Mouse (Mus musculus): ENCODE results near the gene Kcnb1. TPM values are rescaled to one million over a fixed set of nuclear protein-coding genes. Genes with fewer than 3 reads are reported as not detected.

The Kcnb1 gene
- polyA plus RNA-seq, 1 experiment from 2014 or later = 0.16 TPM

DNA sequence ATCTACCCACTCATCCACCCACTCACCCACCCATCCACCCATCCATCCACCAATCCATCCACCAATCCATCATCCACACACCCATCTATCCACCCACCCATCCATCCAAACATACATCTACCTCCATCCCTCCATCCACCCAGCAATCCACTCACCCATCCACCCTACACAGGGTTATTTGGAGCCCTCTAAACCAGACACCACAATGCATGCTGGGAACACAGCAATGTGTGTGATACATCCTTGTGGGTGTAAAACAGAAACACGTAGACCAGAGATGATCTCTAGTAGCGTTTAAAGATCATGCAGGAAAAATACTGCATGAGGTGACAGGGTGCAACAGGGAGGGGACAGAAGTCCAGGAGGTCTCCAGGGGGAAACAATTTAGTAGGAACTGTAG, 4.5 kb downstream of the Kcnb1 start:
- H3K36me3 ChIP-seq = no peaks in the 10 kb centered on the region
- no peak for DNase-seq
- H3K4me3 ChIP-seq (replicated peaks) = no peak overlapping the region
- H3K4me1 ChIP-seq (replicated peaks) = peaks cover 14% of the 10 kb centered on the region
- 0 out of 2 replicates have a peak, but pooled peaks cover 4% of the 10 kb centered on the region for H3K9me3 ChIP-seq (replicated peaks)
- H3K27ac ChIP-seq = no peak overlapping the region
- no peak overlapping the region for H3K4me2 ChIP-seq
- 54% methylated on average over 2 of the region's 2 CpGs for WGBS (ENCODE audit: insufficient replicate concordance)
- no peak for ATAC-seq (ENCODE audit: low read depth)
- peaks cover 54% of the 10 kb centered on the region for H3K27me3 ChIP-seq
- no peak overlapping the region for H3K9ac ChIP-seq

DNA sequence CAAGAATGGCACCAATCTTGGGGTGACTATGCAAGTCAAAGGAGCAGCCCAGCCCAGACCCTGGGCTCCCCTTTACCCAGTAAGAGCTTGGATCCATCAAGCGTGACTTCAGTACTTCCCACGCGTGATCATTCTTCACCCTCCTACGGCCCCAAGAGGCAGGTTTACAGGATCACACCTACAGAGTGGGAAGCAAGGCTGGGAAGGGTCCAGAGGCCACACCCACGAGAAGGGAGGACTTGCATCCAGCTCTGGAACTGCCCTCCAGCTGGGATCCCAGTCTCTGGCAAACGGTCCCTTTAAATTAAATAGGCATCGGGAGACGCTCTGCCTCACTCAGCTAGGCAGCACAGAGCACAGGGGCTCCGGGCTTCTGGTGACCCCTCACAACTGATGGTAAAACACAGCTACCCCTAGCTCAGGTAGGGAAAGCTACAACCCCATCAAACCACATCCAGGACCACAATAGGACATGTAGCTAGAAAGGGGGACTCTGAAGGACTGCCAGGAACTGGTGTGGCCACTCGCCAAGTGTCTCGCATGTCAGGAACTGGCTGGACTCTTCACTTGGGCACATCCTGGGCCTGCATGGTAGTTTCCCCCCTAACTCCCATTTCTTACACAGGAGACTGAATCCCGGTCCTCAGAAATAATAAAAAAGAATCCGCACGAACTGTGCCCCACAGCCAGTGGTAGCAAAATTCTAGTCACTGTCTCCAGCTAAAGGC, 8.1 kb downstream of the Kcnb1 start:
- no peak for DNase-seq

DNA sequence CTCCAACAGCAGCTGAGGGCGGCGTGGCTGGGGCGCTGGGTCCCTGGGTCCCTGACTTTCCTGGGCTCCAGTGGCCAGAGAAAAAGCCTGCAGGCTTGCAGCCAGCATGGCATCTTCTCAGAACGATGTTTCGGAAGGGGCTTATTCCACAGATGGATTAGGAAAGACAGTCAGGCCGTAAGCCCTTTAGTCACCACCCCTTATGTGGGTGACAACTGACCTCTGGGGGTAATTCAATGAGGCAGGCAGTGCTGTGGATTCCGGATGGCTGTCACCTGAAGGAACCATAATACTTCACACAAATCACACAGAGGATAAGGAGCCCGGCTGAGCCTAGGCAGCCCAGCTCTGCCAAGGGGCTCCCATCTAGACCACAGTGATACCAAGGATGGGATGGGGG, 8.9 kb downstream of the Kcnb1 start:
- Histone ChIP-seq H3K4me1 (replicated peaks) (no peaks in the 10 kb centered on the region), H3K27me3 (peaks cover 11% of the 10 kb centered on the region), H3K9me3 (replicated peaks) (0 out of 2 replicates have a peak, but pooled peaks cover 4% of the 10 kb centered on the region), H3K36me3 (no peaks in the 10 kb centered on the region), H3K4me3 (replicated peaks) (no peak overlapping the region), H3K27ac (no peak overlapping the region), H3K4me2 (no peak overlapping the region), H3K9ac (no peak overlapping the region)
- DNase-seq (no peak), ATAC-seq (ENCODE audit: low read depth) (no peak)
- WGBS (ENCODE audit: insufficient replicate concordance) = 59% methylated on average over 8 of the region's 8 CpGs

More for the DNA sequence above, 8.1 kb downstream of the Kcnb1 start:
- Histone ChIP-seq H3K4me2 (no peak overlapping the region), H3K27ac (no peak overlapping the region), H3K4me1 (replicated peaks) (no peaks in the 10 kb centered on the region), H3K9ac (no peak overlapping the region), H3K27me3 (peaks cover 18% of the 10 kb centered on the region), H3K4me3 (replicated peaks) (no peak overlapping the region), H3K36me3 (no peaks in the 10 kb centered on the region), H3K9me3 (replicated peaks) (0 out of 2 replicates have a peak, but pooled peaks cover 4% of the 10 kb centered on the region)
- 69% methylated on average over 14 of the region's 14 CpGs for WGBS (ENCODE audit: insufficient replicate concordance)
- no peak for ATAC-seq (ENCODE audit: low read depth)

DNA sequence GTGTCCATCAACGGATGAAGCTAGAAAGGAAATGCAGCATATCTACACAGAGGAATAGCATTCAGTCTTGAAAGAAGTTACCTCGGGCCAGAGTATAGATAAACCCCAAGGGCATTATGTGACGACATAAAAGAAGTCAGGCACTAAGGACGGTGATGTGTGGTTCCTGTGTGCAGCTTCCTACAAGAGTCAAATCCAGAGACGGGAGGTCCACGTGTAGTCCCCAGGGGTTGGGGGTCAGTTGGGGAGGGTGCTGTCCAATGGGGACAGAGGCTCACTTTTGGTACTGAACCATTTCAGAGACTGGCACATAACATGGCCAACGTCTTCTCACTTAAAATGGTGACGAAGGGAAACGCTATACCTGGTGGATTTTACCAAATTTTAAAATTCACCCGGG, 10.7 kb downstream of the Kcnb1 start:
- 0 out of 2 replicates have a peak, but pooled peaks cover 1% of the 10 kb centered on the region for H3K27me3 ChIP-seq
- no peak overlapping the region for H3K27ac ChIP-seq
- no peak overlapping the region for H3K9ac ChIP-seq
- H3K4me2 ChIP-seq = no peak overlapping the region
- no peak for DNase-seq
- WGBS (ENCODE audit: insufficient replicate concordance) = 64% methylated on average over 10 of the region's 10 CpGs
- no peaks in the 10 kb centered on the region for H3K4me1 ChIP-seq (replicated peaks)
- no peaks in the 10 kb centered on the region for H3K36me3 ChIP-seq
- no peak overlapping the region for H3K4me3 ChIP-seq (replicated peaks)
- 0 out of 2 replicates have a peak, but pooled peaks cover 4% of the 10 kb centered on the region for H3K9me3 ChIP-seq (replicated peaks)
- no peak for ATAC-seq (ENCODE audit: low read depth)

DNA sequence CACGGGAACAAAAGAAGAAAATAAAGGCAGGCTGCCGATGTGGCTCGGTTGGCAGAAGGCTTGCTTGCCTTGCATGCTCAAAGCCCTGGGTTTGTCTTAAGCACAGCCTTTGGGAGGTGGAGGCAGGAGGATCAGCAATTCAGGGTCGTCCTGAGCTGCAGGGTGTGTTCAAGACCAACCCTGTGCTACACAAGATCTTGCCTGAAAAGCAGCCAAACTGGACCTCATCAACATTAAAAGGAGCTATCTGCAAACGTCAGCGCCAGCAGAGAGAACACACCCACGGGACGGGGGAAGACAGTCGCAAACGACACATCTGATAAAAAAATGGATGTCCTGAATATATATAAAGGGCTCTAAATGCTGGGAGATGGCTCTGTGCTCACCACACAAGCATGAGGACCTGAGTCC, 12.7 kb downstream of the Kcnb1 start:
- H3K4me2 ChIP-seq = no peak overlapping the region
- H3K27me3 ChIP-seq = no peaks in the 10 kb centered on the region
- ATAC-seq (ENCODE audit: low read depth) = no peak
- DNase-seq = no peak
- H3K27ac ChIP-seq = no peak overlapping the region
- no peaks in the 10 kb centered on the region for H3K4me1 ChIP-seq (replicated peaks)
- no peaks in the 10 kb centered on the region for H3K36me3 ChIP-seq
- H3K9me3 ChIP-seq (replicated peaks) = no peaks in the 10 kb centered on the region
- WGBS (ENCODE audit: insufficient replicate concordance) = 54% methylated on average over 10 of the region's 10 CpGs
- no peak overlapping the region for H3K4me3 ChIP-seq (replicated peaks)
- H3K9ac ChIP-seq = no peak overlapping the region

DNA sequence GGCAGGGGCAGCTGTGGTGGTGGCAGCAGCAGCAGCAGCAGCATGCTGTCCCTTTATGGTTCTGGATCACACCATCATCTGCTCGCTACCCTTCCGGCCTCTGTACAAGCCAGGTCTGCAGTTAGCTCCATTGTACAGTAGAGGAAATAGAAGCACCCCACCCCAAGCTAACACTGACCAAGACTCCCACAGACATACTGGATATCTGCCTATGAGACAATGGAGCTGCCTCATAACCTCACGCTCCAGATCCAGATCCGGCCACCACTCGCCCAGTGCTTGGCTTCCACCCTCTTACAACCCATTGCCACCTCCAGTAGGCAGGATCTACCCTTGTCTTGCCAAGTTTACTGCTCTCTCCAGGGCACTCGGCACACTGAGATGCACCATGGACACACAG, 14.7 kb downstream of the Kcnb1 start:
- H3K27me3 ChIP-seq = no peaks in the 10 kb centered on the region
- no peak overlapping the region for H3K9ac ChIP-seq
- ATAC-seq (ENCODE audit: low read depth) = no peak
- DNase-seq = no peak
- no peak overlapping the region for H3K27ac ChIP-seq
- WGBS (ENCODE audit: insufficient replicate concordance) = 67% methylated on average over 6 of the region's 6 CpGs
- H3K4me3 ChIP-seq (replicated peaks) = no peak overlapping the region
- H3K4me1 ChIP-seq (replicated peaks) = no peaks in the 10 kb centered on the region
- H3K36me3 ChIP-seq = no peaks in the 10 kb centered on the region
- H3K4me2 ChIP-seq = no peak overlapping the region
- H3K9me3 ChIP-seq (replicated peaks) = no peaks in the 10 kb centered on the region

DNA sequence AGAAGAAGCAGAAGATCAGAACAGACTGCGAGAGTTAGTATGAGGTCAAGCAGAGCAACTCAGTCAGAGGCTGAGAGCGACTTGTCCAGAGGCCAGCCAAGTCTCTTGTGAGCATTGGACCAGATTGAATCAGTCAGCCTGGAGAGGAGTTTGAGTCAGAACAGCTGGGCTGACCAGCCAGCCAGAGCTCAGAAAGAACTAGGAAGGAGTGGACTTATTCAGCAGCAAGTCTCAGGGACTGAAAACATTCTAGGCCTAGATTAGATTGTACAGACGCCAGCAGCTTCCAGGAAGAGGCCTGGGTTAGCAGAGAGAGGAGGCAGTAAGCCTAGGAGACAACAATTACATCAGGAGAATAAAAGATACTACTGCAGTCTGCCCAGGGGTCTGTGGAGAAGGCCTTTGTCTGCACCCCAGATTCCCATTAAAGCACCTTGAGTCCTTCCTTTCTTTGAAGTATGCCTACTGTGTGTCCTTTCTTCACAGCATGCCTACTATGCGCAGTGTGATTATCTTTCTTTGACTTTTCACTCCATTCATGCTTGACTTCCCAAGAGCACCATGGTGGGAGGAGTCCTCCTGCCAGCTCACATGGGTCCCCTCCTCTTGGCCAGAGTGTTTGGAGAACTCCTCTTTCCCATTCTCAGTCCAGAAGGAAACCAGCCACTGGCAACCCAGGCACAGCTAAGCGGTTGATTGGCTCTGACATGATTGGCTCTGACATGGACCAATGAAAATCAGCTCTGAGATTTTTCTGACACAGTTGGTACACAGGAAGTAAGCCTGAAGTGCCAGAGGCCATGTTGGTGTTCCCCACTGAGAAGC, 16.7 kb downstream of the Kcnb1 start:
- Histone ChIP-seq H3K27me3 (0 out of 2 replicates have a peak, but pooled peaks cover 2% of the 10 kb centered on the region), H3K4me1 (replicated peaks) (no peaks in the 10 kb centered on the region), H3K9ac (no peak overlapping the region), H3K4me2 (no peak overlapping the region), H3K27ac (no peak overlapping the region), H3K4me3 (replicated peaks) (no peak overlapping the region), H3K9me3 (replicated peaks) (no peaks in the 10 kb centered on the region), H3K36me3 (no peaks in the 10 kb centered on the region)
- ATAC-seq (ENCODE audit: low read depth) (no peak), DNase-seq (no peak)
- WGBS (ENCODE audit: insufficient replicate concordance) = 57% methylated on average over 5 of the region's 5 CpGs

DNA sequence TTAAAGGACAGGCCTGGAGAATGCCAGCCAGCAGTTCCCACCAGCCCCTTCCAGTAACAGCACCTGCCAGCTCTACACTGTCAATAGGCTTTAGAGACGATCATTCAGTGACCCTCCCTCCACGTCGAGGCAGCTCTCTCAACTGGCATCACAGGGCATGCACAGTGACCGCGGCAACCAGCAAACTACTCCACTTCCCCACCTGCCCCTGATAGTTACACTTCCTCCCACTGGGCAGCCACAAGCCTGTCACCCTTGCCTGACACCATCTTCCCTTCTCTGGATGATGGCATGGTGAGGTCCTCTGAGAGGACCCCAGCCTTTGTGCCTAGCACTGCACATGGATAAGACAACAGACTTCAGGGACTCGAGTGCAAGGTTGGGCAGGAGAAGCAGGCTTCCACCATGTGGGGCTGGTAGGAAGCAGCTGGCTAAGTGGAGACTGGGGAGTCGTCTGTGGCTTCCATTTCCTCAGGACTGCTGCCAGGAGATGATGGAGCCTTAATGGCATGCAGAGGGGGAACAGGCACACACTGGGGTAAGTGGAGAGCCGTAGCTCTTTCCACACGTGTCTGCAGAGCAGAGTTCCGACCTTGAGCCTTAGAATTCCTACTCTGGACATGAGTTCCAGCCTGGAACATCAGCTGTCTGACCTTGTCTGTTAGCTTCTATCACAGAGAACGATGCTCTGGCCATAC, 22.3 kb downstream of the Kcnb1 start:
- ATAC-seq (ENCODE audit: low read depth) (no peak), DNase-seq (no peak)
- H3K4me2 ChIP-seq = no peak overlapping the region
- WGBS (ENCODE audit: insufficient replicate concordance) = 28% methylated on average over 11 of the region's 11 CpGs
- H3K4me3 ChIP-seq (replicated peaks) = no peak overlapping the region
- H3K4me1 ChIP-seq (replicated peaks) = no peaks in the 10 kb centered on the region
- H3K9ac ChIP-seq = no peak overlapping the region
- H3K9me3 ChIP-seq (replicated peaks) = no peaks in the 10 kb centered on the region
- H3K27me3 ChIP-seq = 0 out of 2 replicates have a peak, but pooled peaks cover 2% of the 10 kb centered on the region
- no peak overlapping the region for H3K27ac ChIP-seq
- H3K36me3 ChIP-seq = no peaks in the 10 kb centered on the region

DNA sequence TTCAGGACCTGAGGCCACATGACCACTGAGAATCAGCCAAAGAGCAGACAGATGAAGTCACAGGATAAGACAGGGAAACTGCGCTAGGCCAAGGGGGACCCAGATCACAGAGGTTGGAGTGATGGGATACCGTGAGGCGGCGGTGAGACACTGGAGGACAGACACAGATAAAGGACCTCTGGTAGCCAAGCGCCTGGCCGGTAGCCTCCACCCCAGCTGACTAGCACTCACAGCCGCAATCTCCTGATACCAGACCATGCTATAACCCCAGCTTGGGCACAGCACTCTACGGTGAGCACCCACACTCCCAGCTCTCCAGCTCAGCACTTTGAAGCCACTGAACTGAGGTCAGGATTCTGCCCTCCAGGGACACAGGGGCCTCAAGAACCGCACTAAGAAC, 26.4 kb downstream of the Kcnb1 start:
- ATAC-seq (ENCODE audit: low read depth) = no peak
- H3K4me3 ChIP-seq (replicated peaks) = no peak overlapping the region

DNA sequence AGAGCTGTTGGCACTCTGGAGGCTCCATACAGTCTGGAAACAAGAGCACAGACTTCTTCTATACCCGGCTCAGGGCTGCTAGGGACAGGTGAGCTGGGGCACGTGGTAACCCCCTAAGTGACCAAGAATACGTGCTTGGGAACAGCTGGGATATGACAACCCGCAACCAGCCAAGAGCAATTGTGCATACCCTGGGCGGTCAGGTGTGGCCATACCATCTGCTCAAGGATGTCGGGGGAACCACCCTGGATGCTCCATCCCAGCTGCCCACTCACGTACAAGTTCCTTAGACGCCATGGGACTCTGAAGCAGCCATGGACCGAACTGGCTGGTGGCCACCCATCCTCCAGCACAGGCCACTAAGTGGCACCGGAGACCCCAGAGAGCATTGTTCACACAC, 26.8 kb downstream of the Kcnb1 start:
- H3K27ac ChIP-seq = no peak overlapping the region
- H3K4me3 ChIP-seq (replicated peaks) = no peak overlapping the region
- no peaks in the 10 kb centered on the region for H3K36me3 ChIP-seq
- H3K27me3 ChIP-seq = no peaks in the 10 kb centered on the region
- ATAC-seq (ENCODE audit: low read depth) (no peak), DNase-seq (no peak)
- no peak overlapping the region for H3K9ac ChIP-seq
- WGBS (ENCODE audit: insufficient replicate concordance) = 78% methylated on average over 10 of the region's 10 CpGs
- H3K4me1 ChIP-seq (replicated peaks) = no peaks in the 10 kb centered on the region
- no peaks in the 10 kb centered on the region for H3K9me3 ChIP-seq (replicated peaks)
- no peak overlapping the region for H3K4me2 ChIP-seq

More for the DNA sequence above, 26.4 kb downstream of the Kcnb1 start:
- H3K9ac ChIP-seq = no peak overlapping the region
- no peaks in the 10 kb centered on the region for H3K36me3 ChIP-seq
- H3K9me3 ChIP-seq (replicated peaks) = no peaks in the 10 kb centered on the region
- no peaks in the 10 kb centered on the region for H3K4me1 ChIP-seq (replicated peaks)
- H3K27me3 ChIP-seq = no peaks in the 10 kb centered on the region
- DNase-seq = no peak
- 71% methylated on average over 9 of the region's 9 CpGs for WGBS (ENCODE audit: insufficient replicate concordance)
- H3K27ac ChIP-seq = no peak overlapping the region
- H3K4me2 ChIP-seq = no peak overlapping the region

DNA sequence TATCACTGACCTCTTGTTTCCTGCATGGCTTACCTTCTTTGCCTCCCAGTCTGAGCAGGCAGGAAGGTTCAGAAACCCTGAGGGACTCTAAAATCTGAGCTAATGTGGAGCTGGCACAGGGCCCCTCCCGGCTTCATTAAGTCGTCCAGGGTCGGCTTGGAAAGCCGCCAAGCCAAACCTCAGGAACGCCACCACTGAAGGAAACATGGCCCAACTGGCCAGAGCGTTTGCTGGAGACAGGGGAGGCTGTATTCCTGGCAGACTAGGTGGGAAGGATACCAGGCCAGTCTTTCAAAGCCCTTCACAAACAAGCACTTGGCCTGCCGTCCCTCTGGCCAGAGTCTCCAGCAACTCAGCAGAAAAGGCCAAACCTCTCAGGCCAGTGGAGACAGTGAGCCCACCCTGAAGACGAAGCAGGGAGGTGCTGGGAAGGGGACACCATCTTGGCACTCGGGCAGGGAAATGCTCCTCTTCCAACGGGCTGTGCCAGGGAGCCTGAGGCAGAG, 27.4 kb downstream of the Kcnb1 start:
- H3K36me3 ChIP-seq = no peaks in the 10 kb centered on the region
- DNase-seq (no peak), ATAC-seq (ENCODE audit: low read depth) (no peak)
- H3K9me3 ChIP-seq (replicated peaks) = no peaks in the 10 kb centered on the region
- WGBS (ENCODE audit: insufficient replicate concordance) = 64% methylated on average over 10 of the region's 10 CpGs
- H3K4me3 ChIP-seq (replicated peaks) = no peak overlapping the region
- no peaks in the 10 kb centered on the region for H3K4me1 ChIP-seq (replicated peaks)
- H3K27me3 ChIP-seq = no peaks in the 10 kb centered on the region
- no peak overlapping the region for H3K27ac ChIP-seq
- H3K4me2 ChIP-seq = no peak overlapping the region
- H3K9ac ChIP-seq = no peak overlapping the region

Data from liver, embryonic 13.5 days (tissue).